Mouse (Mus musculus): ENCODE results near the gene Pcsk6.

DNA sequence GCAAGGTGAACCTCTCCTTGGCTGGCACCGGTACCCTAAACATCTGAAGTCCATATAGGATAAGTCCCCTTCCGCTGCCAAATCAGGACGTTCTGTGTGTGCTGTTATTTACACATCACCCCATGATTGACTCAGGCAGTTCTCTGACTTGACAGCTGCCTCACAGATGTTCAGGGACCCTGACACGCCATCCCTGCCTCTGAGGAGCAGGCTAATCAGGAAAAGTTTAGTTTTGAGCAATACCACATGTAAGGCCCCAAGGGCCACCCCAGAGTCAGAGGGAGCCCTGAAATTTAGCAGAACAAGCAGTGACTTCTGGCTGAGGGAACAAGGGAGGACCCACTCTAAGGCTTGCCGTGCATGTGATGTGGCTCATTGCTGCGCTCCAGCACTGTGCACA, 130.8 kb downstream of the Pcsk6 start:
- TF ChIP-seq ZC3H11A (IDR thresholded peaks at IDR 0.05; ENCODE audit: borderline replicate concordance, low read depth, low read length) (no peak), HCFC1 (IDR thresholded peaks at IDR 0.05; ENCODE audit: borderline replicate concordance, insufficient read depth, low read length) (no peak), ZNF384 (IDR thresholded peaks at IDR 0.05; ENCODE audit: low read depth, low read length) (no peak), MAFK (IDR thresholded peaks at IDR 0.05; ENCODE audit: insufficient read depth, low read depth, low read length) (no peak)

Data from ES-E14 (cell line).